Mouse (Mus musculus) bone marrow, adult 2 months (tissue): ENCODE measurements around the gene Methig1. TPM values are rescaled to one million over a fixed set of nuclear protein-coding genes. Genes with fewer than 3 reads are reported as not detected.
A peak's percentile ranks its signal among the peaks of the same experiment; 100 is the strongest.

Experiments used
- H3K27ac ChIP-seq: fragments of 200-500 bp; 2 replicates; pipeline ENCODE4 v1.5.1; 2012; ENCODE audit warnings: low read depth, mild to moderate bottlenecking, control low read depth, inconsistent platforms, low read length; ENCODE audit not compliant: control insufficient read depth, poor library complexity, insufficient read depth
- H3K4me1 ChIP-seq: fragments of 200-500 bp; 2 replicates; pipeline ENCODE4 v1.6.1; 2011; ENCODE audit warnings: low read length; ENCODE audit not compliant: control insufficient read depth, insufficient read depth
- H3K4me3 ChIP-seq: fragments of 200-500 bp; replicated peaks from 2 replicates; pipeline ENCODE3; 2011; ENCODE audit warnings: mild to moderate bottlenecking, low read depth, low read length, control low read depth; ENCODE audit not compliant: control insufficient read depth
- CTCF ChIP-seq: fragments of 200-500 bp; IDR thresholded peaks from 2 replicates; pipeline ENCODE4 v1.5.1; 2011; ENCODE audit warnings: low read length, control low read depth; ENCODE audit not compliant: control insufficient read depth, insufficient read depth
- POLR2A ChIP-seq: fragments of 200-500 bp; IDR thresholded peaks from 2 replicates; pipeline ENCODE4 v1.6.1; 2011; ENCODE audit warnings: low read depth, mild to moderate bottlenecking, control low read depth, low read length, borderline replicate concordance; ENCODE audit not compliant: control insufficient read depth
- WGBS: fragments of 180-500 bp; shearing (Covaris S2); methylation state at CpG from one replicate; pipeline ENCODE4 v1.1.7; 2018; 5-methylcytosine and 5-hydroxymethylcytosine counted together
- polyA plus RNA-seq: library from polyadenylated mRNA; stranded (reverse); fragments of >200 nt; gene quantifications from 2 replicates; pipeline ENCODE4 v1.2.4, GENCODE M21; 2011; ENCODE audit warnings: low replicate concordance; ENCODE audit not compliant: missing spikeins, insufficient read depth, insufficient read length

The Methig1 gene
- polyA plus RNA-seq, 1 experiment = not detected

DNA sequence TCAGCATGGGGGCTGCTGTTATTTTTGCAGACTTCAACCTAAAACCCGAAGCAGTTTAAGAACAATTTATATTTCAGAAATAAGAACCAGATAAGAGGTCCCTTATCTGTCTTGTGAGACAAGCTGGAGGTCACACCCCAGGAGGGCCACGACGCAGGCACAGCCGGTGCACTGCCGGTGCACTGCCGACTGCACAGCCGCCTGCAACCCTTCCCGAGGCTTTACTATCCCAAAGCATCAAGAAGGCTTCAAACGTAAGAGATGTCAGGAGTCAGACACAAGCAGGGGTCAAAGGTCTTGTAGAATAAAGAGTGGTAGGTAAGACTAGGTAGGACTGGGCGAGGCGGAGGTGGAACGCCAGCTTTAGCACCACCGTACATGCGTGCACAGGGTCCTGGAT lies 49.4 kb downstream of the Methig1 start:
- 72% methylated on average over 14 of the region's 14 CpGs for WGBS
- Histone ChIP-seq H3K4me3 (no peak overlapping the region), H3K4me1 (no peaks in the 10 kb centered on the region), H3K27ac (no peak overlapping the region)
- TF ChIP-seq CTCF = no peak
- TF ChIP-seq POLR2A = no peak

DNA sequence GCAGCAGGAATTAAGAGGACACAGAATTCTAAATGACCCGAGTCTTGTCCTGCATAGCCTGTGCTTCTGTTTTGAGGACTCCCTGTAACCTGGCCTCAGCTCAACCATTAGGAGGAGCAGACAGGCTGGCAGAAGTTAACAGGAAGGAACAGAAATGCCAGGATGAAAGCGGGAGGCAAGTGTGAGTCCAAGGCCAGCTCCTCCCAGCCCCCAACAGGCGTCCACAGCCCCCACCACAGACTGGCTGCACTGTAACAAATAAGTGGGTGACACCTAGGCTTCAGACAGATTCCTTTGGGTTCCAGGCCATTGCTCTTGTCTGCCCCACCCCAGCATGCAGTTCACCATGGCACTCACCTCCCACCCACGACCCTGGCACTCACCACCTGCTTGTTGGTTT lies 49.8 kb downstream of the Methig1 start:
- Histone ChIP-seq H3K4me1 (no peaks in the 10 kb centered on the region), H3K27ac (no peak overlapping the region), H3K4me3 (no peak overlapping the region)
- TF ChIP-seq CTCF = no peak
- TF ChIP-seq POLR2A = no peak
- WGBS = 84% methylated on average over 4 of the region's 4 CpGs

DNA sequence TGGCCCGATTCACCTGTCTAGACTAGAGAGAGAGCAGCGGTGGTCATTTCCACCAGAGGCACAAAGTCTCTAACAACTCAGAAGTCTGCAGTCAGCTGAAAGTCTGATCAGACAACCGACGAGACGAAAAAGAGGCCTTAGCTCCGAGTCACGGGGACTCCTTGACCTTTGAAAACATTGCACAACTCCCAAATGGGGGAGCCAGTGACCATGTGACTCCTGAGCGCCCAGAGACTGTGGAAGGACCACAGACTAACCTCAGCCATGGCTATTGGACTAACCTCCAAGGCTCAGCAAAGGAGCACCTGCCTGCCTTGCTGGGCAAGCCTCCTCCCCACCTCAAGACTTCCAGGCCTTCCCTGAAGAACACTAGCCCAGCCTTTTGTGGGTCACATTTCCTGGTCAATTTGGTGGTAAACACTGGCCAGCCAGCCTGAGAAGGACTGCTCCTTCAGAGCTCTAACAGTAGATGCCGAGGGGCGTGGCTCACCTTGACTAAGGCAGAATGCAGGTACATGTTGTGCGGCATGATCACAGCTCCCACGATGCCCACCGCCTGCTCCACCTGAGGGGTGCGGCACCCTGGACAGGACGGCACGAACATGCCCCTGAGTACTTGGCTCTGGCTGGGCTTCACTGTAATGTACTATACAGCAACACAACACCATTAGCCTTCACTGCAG lies 50.5 kb downstream of the Methig1 start:
- Histone ChIP-seq H3K27ac (no peak overlapping the region), H3K4me1 (no peaks in the 10 kb centered on the region), H3K4me3 (no peak overlapping the region)
- TF ChIP-seq CTCF = no peak
- no peak for TF ChIP-seq POLR2A
- 82% methylated on average over 16 of the region's 16 CpGs for WGBS

DNA sequence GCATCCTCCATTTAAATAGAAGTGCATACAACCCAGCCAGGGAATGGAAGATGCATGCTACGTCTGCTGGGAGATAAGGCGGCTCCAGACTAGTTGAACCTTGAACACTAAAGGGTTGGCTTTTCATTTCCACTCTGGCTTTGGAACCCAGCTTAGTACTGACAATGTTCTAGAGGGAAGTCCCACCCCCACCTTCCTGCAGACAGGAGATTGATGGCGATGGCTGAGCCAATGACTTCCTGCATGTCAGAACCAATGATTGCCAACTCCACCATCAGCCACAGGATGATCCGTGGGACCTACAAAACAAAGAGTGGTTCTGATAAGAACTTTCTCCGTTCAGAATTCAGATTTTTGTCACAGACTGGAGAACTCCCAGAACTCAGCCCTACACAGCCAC lies 53.1 kb downstream of the Methig1 start:
- H3K4me1 ChIP-seq = no peaks in the 10 kb centered on the region
- no peak overlapping the region for H3K4me3 ChIP-seq
- no peak for TF ChIP-seq POLR2A
- WGBS = 42% methylated on average over 5 of the region's 5 CpGs
- H3K27ac ChIP-seq = no peak overlapping the region

- 51% methylated on average over 14 of the region's 14 CpGs for WGBS
- no peak overlapping the region for H3K27ac ChIP-seq
- TF ChIP-seq POLR2A (no peak), CTCF (no peak)
- H3K4me3 ChIP-seq = no peak overlapping the region
- H3K4me1 ChIP-seq = peaks cover 1% of the 10 kb centered on the region
Observed at GRCm38 (mm10) chr15:100410918-100411672, 58.1 kb downstream of the Methig1 start.

DNA sequence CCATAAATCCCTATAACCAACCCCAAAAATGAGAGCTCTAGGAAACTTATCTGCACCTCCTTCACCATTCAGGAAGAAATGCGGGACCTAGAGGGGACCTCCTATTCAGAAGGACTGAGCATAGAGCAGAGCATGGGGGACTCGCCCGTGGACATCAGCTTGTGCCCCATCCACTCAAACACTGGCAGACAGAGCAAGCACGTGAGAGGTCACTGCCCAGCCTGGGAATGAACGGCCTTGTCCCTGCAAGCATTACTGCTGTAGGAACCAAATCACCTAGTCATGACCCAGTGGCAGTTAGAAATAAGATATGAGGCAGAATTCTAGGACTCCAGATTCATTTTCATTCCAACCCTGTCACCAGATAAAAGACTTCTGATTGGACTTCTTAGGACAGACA lies 58.8 kb downstream of the Methig1 start:
- TF ChIP-seq CTCF (no peak), POLR2A (no peak)
- Histone ChIP-seq H3K27ac (no peak overlapping the region), H3K4me3 (no peak overlapping the region), H3K4me1 (peaks cover 1% of the 10 kb centered on the region)
- WGBS = 86% methylated on average over 5 of the region's 5 CpGs

DNA sequence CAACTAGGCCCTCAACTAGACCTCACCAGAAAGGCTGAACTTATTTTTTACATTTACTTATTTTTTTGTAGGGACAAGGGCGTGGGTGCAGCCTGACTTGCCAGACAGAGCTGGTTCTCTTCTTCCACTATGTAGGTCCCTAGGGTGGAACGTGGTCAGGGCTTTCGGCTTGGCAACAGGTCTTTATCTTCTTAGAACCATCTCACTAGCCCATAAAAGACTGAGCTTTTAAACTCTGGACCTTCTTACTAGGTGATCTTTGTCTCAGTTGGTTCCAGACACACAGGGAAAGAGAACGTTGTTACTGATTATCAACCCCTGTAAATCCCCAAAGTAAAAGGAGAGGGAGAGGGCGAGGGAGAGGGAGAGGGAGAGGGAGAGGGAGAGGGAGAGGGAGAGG lies 60.4 kb downstream of the Methig1 start:
- no peak overlapping the region for H3K27ac ChIP-seq
- H3K4me3 ChIP-seq = no peak overlapping the region
- 48% methylated on average over 4 of the region's 5 CpGs for WGBS
- TF ChIP-seq CTCF = no peak
- TF ChIP-seq POLR2A = no peak
- H3K4me1 ChIP-seq = peaks cover 3% of the 10 kb centered on the region

- 67% methylated on average over 4 of the region's 4 CpGs for WGBS
- H3K4me1 ChIP-seq = peaks cover 3% of the 10 kb centered on the region
- no peak overlapping the region for H3K4me3 ChIP-seq
- TF ChIP-seq CTCF (no peak), POLR2A (no peak)
- peak overlapping the region; percentile 13; the same call in 1 of the 2 replicates for H3K27ac ChIP-seq
Observed at GRCm38 (mm10) chr15:100414011-100414410, 61.1 kb downstream of the Methig1 start.
